ENCODE assay signal across 20 mouse cellular contexts in the genomic region with DNA sequence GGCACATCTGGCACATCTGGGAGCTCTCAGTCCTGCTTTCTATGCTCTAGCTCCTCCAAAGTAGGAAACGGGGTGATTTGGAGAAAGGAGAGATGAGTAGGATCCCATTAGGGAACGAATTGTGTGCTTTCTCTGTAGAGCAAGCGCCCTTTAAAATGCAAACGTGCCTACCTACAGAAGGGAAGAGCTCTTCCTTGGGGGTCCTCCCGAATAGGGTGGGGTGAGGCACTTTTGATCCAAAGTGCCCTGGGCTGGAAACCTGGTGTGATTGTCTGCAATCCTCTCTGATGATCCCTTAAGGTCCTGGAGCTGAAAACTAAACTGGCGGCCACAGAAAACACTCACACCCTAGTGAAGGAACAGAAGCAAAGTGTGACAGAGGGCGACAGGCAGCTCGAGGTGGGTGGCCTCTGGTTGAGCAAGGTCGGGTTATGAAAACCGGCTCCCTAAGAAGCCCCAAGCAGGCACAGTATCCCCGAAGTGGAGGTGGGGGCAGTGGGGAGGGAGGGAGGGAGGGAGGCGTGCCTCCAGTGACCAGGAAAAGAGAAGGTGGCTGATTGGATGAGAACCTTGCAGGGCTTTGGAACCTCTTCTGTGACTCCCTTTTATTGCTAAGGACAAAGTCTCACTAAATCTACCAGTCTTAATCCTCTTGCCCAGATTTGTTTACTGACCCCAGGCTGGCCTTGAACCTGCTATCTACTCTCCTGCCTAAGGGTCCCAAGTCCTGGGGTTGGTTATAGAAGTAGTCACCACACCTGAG.
A peak's percentile ranks its signal among the peaks of the same experiment; 100 is the strongest.
DNase-seq lines count a peak whose midpoint lies in the region; ATAC-seq and TF ChIP-seq lines count a peak whose summit lies in the region.
"Had no signal": no experiment of that assay in that cellular context is flagged by ENCODE, and none has a peak within 500 bp of the region (broad histone marks: within the 10 kb centered on the region; RNA-seq: fewer than 3 reads in every experiment).

No protein-coding gene starts in this region.

- peak overlapping the region; percentile 22; the same call in 1 of the 2 replicates for H3K4me2 ChIP-seq in lung, embryonic 16.5 days (ENCODE audit: low read depth, low read length)
- no peak overlapping the region for H3K4me2 ChIP-seq in hindbrain, embryonic 13.5 days
- H3K4me2 ChIP-seq: forebrain, embryonic 13.5 days; heart, embryonic 12.5 days; liver, embryonic 12.5 days; neural tube, embryonic 15.5 days had no signal

- no peaks in the 10 kb centered on the region for H3K9me3 ChIP-seq in lung, embryonic 16.5 days (ENCODE audit: control insufficient read depth, low read length)
- no peaks in the 10 kb centered on the region for H3K9me3 ChIP-seq in hindbrain, embryonic 13.5 days
- no peaks in the 10 kb centered on the region for H3K9me3 ChIP-seq in embryonic facial prominence, embryonic 10.5 days
- H3K9me3 ChIP-seq: forebrain, embryonic 13.5 days; liver, embryonic 12.5 days; neural tube, embryonic 15.5 days had no signal

- H3K4me1 ChIP-seq in lung, embryonic 16.5 days (replicated peaks; ENCODE audit: control insufficient read depth, insufficient read depth, low read length), result peaks cover 2% of the 10 kb centered on the region; the same call in 1 of the 2 replicates
- peaks cover 2% of the 10 kb centered on the region for H3K4me1 ChIP-seq in lung, adult 2 months (ENCODE audit: control insufficient read depth, insufficient read depth, low read length)
- peaks cover 49% of the 10 kb centered on the region for H3K4me1 ChIP-seq in bone marrow macrophage, adult 2 months (ENCODE audit: control insufficient read depth, insufficient read depth, low read length)
- no peaks in the 10 kb centered on the region; the same call in 1 of the 2 replicates for H3K4me1 ChIP-seq in hindbrain, embryonic 13.5 days (replicated peaks)
- H3K4me1 ChIP-seq in embryonic facial prominence, embryonic 10.5 days, result 0 out of 2 replicates have a peak, but pooled peaks cover 2% of the 10 kb centered on the region
- H3K4me1 ChIP-seq: forebrain, embryonic 13.5 days; heart, embryonic 12.5 days; liver, embryonic 12.5 days; neural tube, embryonic 15.5 days had no signal

- H3K9ac ChIP-seq in lung, embryonic 16.5 days (ENCODE audit: low read length), result peak overlapping the region; percentile 33; the same call in 1 of the 2 replicates
- no peak overlapping the region for H3K9ac ChIP-seq in hindbrain, embryonic 13.5 days
- H3K9ac ChIP-seq: forebrain, embryonic 13.5 days; heart, embryonic 12.5 days; liver, embryonic 12.5 days; neural tube, embryonic 15.5 days had no signal

- TF ChIP-seq CTCF in lung, adult 2 months (IDR thresholded peaks at IDR 0.05; ENCODE audit: insufficient read depth, low read length), result no peak
- no peak for TF ChIP-seq CTCF in bone marrow macrophage, adult 2 months (IDR thresholded peaks at IDR 0.05; ENCODE audit: low read depth, low read length)

- TF ChIP-seq POLR2A in lung, adult 2 months (IDR thresholded peaks at IDR 0.05; ENCODE audit: borderline replicate concordance, extremely low read depth, low read depth, low read length), result no peak
- no peak for TF ChIP-seq POLR2A in bone marrow macrophage, adult 2 months (IDR thresholded peaks at IDR 0.05; ENCODE audit: borderline replicate concordance, low read depth, low read length)

- peak; percentile 44; the same call in 1 of the 2 replicates for ATAC-seq in lung, embryonic 16.5 days (ENCODE audit: low read depth)
- ATAC-seq in hindbrain, embryonic 13.5 days (ENCODE audit: low FRiP score), result no peak
- ATAC-seq: forebrain, embryonic 13.5 days; hindbrain, postnatal 0 days; liver, embryonic 12.5 days had no signal

- DNase-seq in lung, adult 2 months, result no peak
- peak; percentile 34 to 42 for DNase-seq in lung, postnatal 4 days
- no peak for DNase-seq in left cerebral cortex, adult 8-10 months (ENCODE audit: low spot score in 2 of 2)
- DNase-seq in embryonic facial prominence, embryonic 10.5 days (ENCODE audit: low spot score), result no peak
- DNase-seq: cerebellum, postnatal 14 days; gastrocnemius, postnatal 36 days; heart, postnatal 36 days; midbrain, embryonic 14.5 days; right cerebral cortex, postnatal 4 days; thymus, adult 18-20 months had no signal

- H3K36me3 ChIP-seq in lung, embryonic 16.5 days (ENCODE audit: control insufficient read depth, insufficient read depth, low read length), result no peaks in the 10 kb centered on the region
- H3K36me3 ChIP-seq in hindbrain, embryonic 13.5 days, result no peaks in the 10 kb centered on the region
- no peaks in the 10 kb centered on the region for H3K36me3 ChIP-seq in embryonic facial prominence, embryonic 10.5 days (replicated peaks)
- H3K36me3 ChIP-seq: heart, embryonic 12.5 days; liver, embryonic 12.5 days; neural tube, embryonic 15.5 days had no signal

- H3K27ac ChIP-seq in lung, embryonic 16.5 days (ENCODE audit: low read length), result peak overlapping the region; percentile 81
- peak overlapping the region; percentile 66 for H3K27ac ChIP-seq in bone marrow macrophage, adult 2 months (ENCODE audit: insufficient read depth, low read depth, low read length)
- H3K27ac ChIP-seq in hindbrain, embryonic 13.5 days, result no peak overlapping the region
- H3K27ac ChIP-seq in embryonic facial prominence, embryonic 10.5 days (replicated peaks), result no peak overlapping the region
- H3K27ac ChIP-seq: forebrain, embryonic 13.5 days; hindbrain, postnatal 0 days; left cerebral cortex, adult 2 months; liver, embryonic 12.5 days; neural tube, embryonic 15.5 days had no signal

- WGBS in lung, embryonic 16.5 days, result 27% methylated on average over 12 of the region's 12 CpGs
- WGBS in lung, adult 2 months, result 37% methylated on average over 12 of the region's 12 CpGs
- 31% methylated on average over 12 of the region's 12 CpGs for WGBS in hindbrain, embryonic 13.5 days
- 13% methylated on average over 12 of the region's 12 CpGs for WGBS in embryonic facial prominence, embryonic 10.5 days

- H3K27me3 ChIP-seq in lung, embryonic 16.5 days (ENCODE audit: control insufficient read depth, insufficient read depth, low read depth, low read length), result no peaks in the 10 kb centered on the region
- no peaks in the 10 kb centered on the region for H3K27me3 ChIP-seq in hindbrain, embryonic 13.5 days
- H3K27me3 ChIP-seq in embryonic facial prominence, embryonic 10.5 days (replicated peaks; ENCODE audit: low read depth, poor library complexity, severe bottlenecking), result peaks cover 4% of the 10 kb centered on the region; the same call in 1 of the 2 replicates
- H3K27me3 ChIP-seq: forebrain, embryonic 13.5 days; heart, embryonic 12.5 days; liver, embryonic 12.5 days; neural tube, embryonic 15.5 days had no signal

- H3K4me3 ChIP-seq in lung, embryonic 16.5 days (ENCODE audit: low read length), result peak overlapping the region; percentile 16
- H3K4me3 ChIP-seq in lung, adult 2 months (replicated peaks; ENCODE audit: extremely low read depth, low read depth, low read length), result no peak overlapping the region
- no peak overlapping the region for H3K4me3 ChIP-seq in bone marrow macrophage, adult 2 months (ENCODE audit: insufficient read depth, low read length)
- no peak overlapping the region for H3K4me3 ChIP-seq in hindbrain, embryonic 13.5 days
- H3K4me3 ChIP-seq in embryonic facial prominence, embryonic 10.5 days, result no peak overlapping the region
- H3K4me3 ChIP-seq: forebrain, embryonic 13.5 days; heart, embryonic 12.5 days; left cerebral cortex, adult 2 months; liver, embryonic 12.5 days; myocyte; neural tube, embryonic 15.5 days had no signal

Comparison
In these comparisons a context has a peak if more than half of its experiments do, and no peak if none do; other contexts are left out.
1. DNase-seq: peak in lung, postnatal 4 days (2 of 2); none in lung, adult 2 months (single experiment), left cerebral cortex, adult 8-10 months (0 of 2) and embryonic facial prominence, embryonic 10.5 days (single experiment).
2. H3K27ac ChIP-seq: peak in lung, embryonic 16.5 days (single experiment) and bone marrow macrophage, adult 2 months (single experiment); none in hindbrain, embryonic 13.5 days (single experiment) and embryonic facial prominence, embryonic 10.5 days (single experiment).